Mouse (Mus musculus) testis, adult 2 months (tissue): ENCODE results near the gene Dsn1.
A peak's percentile ranks its signal among the peaks of the same experiment; 100 is the strongest.

Experiments
- CTCF ChIP-seq: fragments of 200-500 bp; IDR thresholded peaks from 2 replicates; pipeline ENCODE4 v1.5.1; 2012; ENCODE audit warnings: low read depth, mild to moderate bottlenecking, inconsistent platforms, low read length, moderate library complexity; ENCODE audit not compliant: control insufficient read depth, insufficient read depth, insufficient replicate concordance
- POLR2A ChIP-seq: fragments of 200-500 bp; IDR thresholded peaks from 2 replicates; pipeline ENCODE4 v1.6.1; 2012; ENCODE audit warnings: low read depth, mild to moderate bottlenecking, inconsistent platforms, low read length, moderate library complexity; ENCODE audit not compliant: control insufficient read depth

- peak; percentile 24; the same call in 1 of the 2 replicates for TF ChIP-seq CTCF
- TF ChIP-seq POLR2A, result peak; percentile 80
Measured at GRCm38 (mm10) chr2:156991470-156992319, 15.3 kb downstream of the Dsn1 start, which contains the start of gene Ndrg3.
